Mouse (Mus musculus) heart, postnatal 0 days (tissue): ENCODE results near the gene Ggnbp2.

ENCODE experiments used
- CTCF ChIP-seq: IDR thresholded peaks from 2 replicates; pipeline ENCODE4 v1.5.1; 2016; ENCODE audit warnings: antibody characterized with exemption, control low read depth, low read depth
- EP300 ChIP-seq: IDR thresholded peaks from 2 replicates; pipeline ENCODE4 v1.6.1; 2016; ENCODE audit warnings: antibody characterized with exemption, low read depth

DNA sequence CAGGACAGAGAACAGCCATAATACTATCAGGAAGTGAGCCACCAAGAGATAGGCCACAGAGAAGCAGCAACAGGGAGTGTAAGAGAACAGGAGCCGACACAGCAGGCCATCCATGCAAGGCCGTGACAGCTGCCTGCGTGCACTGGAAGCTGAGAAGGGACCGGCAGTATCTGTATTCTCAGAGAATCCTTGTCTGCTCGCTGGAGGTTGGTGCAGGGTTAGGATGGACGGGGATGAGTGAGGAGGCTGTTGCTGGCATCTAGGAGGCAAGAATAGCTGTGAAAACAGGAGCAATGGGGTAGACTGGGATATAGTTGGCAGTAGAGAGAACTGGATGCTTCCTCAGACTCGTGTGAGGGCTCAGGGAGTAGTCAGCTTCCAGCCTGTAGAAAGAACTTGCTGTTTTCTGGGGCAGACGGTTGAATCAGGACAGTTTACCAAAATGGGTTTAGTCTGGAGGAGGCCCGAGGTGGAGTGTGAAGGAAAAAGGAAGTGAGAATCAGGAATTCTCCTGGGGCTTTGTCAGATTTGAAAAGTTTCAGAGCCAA is 34.1 kb upstream of the Ggnbp2 start:
- TF ChIP-seq CTCF (no peak), EP300 (no peak)
